Mouse (Mus musculus): Measurements from ENCODE around the gene Prkab2. TPM values are rescaled to one million over a fixed set of nuclear protein-coding genes. Genes with fewer than 3 reads are reported as not detected.
A peak's percentile ranks its signal among the peaks of the same experiment; 100 is the strongest.

The Prkab2 gene
- polyA plus RNA-seq, 1 experiment from 2014 or later = 5.5 TPM

DNA sequence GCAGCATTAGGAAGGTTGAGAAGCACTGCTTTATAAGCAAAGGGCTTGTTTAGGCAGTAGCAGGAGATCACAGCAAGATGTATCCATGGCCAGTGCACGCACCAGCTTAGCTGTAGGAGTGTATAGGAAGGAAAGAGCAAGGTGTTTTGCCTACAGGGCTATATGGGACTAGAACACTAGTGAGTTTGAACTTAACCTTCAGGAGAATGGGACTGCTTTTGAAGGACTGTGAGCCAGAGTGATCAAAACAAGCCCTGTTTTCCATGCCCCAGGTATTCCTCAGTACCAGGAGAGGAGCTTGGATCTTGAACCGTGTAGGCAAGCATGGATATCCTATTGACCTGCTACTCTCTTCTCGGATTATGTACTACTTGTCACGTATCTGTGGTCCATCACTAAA, 16.6 kb upstream of the Prkab2 start:
- Histone ChIP-seq H3K4me2 (ENCODE audit: low read depth, low read length) (no peak overlapping the region), H3K27ac (ENCODE audit: low read length) (no peak overlapping the region), H3K36me3 (ENCODE audit: control insufficient read depth, insufficient read depth, low read length) (no peaks in the 10 kb centered on the region), H3K4me3 (ENCODE audit: low read length) (no peak overlapping the region), H3K27me3 (replicated peaks; ENCODE audit: control insufficient read depth, insufficient read depth, low read length) (no peaks in the 10 kb centered on the region), H3K4me1 (ENCODE audit: control insufficient read depth, insufficient read depth, low read length) (no peaks in the 10 kb centered on the region), H3K9ac (ENCODE audit: low read depth, low read length) (no peak overlapping the region), H3K9me3 (ENCODE audit: control insufficient read depth, low read length) (no peaks in the 10 kb centered on the region)
- ATAC-seq = no peak
- 94% methylated on average over 4 of the region's 4 CpGs for WGBS

DNA sequence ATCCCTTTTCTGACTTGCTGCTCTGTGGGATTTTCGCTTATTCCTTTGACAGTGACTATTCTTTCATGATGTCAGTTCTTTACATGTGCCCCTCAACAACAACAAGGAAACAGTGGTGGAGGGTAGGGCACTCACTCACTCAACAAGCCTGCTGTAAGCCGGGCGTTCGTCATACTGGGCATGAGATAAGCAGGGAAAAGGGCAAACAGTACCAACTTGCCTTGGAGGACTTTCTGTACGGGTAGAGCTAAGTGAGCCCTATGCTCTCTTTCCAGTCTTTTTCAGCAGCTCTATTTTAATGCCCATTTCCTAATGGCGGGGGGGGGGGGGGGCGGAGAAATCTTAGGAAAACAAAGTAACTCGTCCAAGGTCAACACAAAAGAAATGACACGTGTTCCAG, 16.0 kb upstream of the Prkab2 start:
- WGBS = 81% methylated on average over 9 of the region's 9 CpGs
- no peak overlapping the region for H3K9ac ChIP-seq (ENCODE audit: low read depth, low read length)
- H3K36me3 ChIP-seq (ENCODE audit: control insufficient read depth, insufficient read depth, low read length) = no peaks in the 10 kb centered on the region
- H3K9me3 ChIP-seq (ENCODE audit: control insufficient read depth, low read length) = no peaks in the 10 kb centered on the region
- no peaks in the 10 kb centered on the region for H3K27me3 ChIP-seq (replicated peaks; ENCODE audit: control insufficient read depth, insufficient read depth, low read length)
- H3K4me1 ChIP-seq (ENCODE audit: control insufficient read depth, insufficient read depth, low read length) = no peaks in the 10 kb centered on the region
- H3K4me2 ChIP-seq (ENCODE audit: low read depth, low read length) = no peak overlapping the region
- no peak for ATAC-seq
- H3K4me3 ChIP-seq (ENCODE audit: low read length) = no peak overlapping the region
- no peak overlapping the region for H3K27ac ChIP-seq (ENCODE audit: low read length)

DNA sequence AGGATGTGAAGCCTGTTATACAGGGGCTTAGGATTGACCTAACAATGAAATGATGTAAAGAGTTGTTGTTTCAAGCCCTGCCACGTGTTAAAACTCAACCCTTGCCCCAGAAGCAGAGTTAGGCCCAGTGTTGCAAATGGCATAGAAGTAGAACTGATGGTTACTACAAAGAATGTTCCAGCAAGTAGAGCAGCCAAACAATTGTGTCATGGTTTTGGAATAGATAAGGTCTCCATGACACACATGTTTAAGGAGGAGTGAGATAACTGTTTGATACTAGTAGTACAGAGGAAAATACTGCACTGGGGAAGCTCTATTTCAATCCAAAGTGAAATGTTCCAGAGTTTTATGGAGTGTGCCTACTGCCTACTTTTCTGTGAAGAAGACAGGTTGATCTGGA, 9.5 kb upstream of the Prkab2 start:
- Histone ChIP-seq H3K27ac (ENCODE audit: low read length) (no peak overlapping the region), H3K4me2 (ENCODE audit: low read depth, low read length) (no peak overlapping the region), H3K27me3 (replicated peaks; ENCODE audit: control insufficient read depth, insufficient read depth, low read length) (no peaks in the 10 kb centered on the region), H3K4me3 (ENCODE audit: low read length) (no peak overlapping the region), H3K9ac (ENCODE audit: low read depth, low read length) (no peak overlapping the region), H3K4me1 (ENCODE audit: control insufficient read depth, insufficient read depth, low read length) (no peaks in the 10 kb centered on the region), H3K9me3 (ENCODE audit: control insufficient read depth, low read length) (no peaks in the 10 kb centered on the region), H3K36me3 (ENCODE audit: control insufficient read depth, insufficient read depth, low read length) (no peaks in the 10 kb centered on the region)
- ATAC-seq = no peak
- 46% methylated on average over 1 of the region's 1 CpGs for WGBS

GRCm38 (mm10) chr3:97649022-97649421, 9.0 kb upstream of the Prkab2 start:
- H3K9me3 ChIP-seq (ENCODE audit: control insufficient read depth, low read length) = no peaks in the 10 kb centered on the region
- H3K27me3 ChIP-seq (replicated peaks; ENCODE audit: control insufficient read depth, insufficient read depth, low read length) = no peaks in the 10 kb centered on the region
- H3K4me1 ChIP-seq (ENCODE audit: control insufficient read depth, insufficient read depth, low read length) = no peaks in the 10 kb centered on the region
- ATAC-seq = no peak
- no peak overlapping the region for H3K4me3 ChIP-seq (ENCODE audit: low read length)
- no peak overlapping the region for H3K9ac ChIP-seq (ENCODE audit: low read depth, low read length)
- 71% methylated on average over 3 of the region's 3 CpGs for WGBS
- H3K4me2 ChIP-seq (ENCODE audit: low read depth, low read length) = no peak overlapping the region
- H3K36me3 ChIP-seq (ENCODE audit: control insufficient read depth, insufficient read depth, low read length) = no peaks in the 10 kb centered on the region
- no peak overlapping the region for H3K27ac ChIP-seq (ENCODE audit: low read length)

DNA sequence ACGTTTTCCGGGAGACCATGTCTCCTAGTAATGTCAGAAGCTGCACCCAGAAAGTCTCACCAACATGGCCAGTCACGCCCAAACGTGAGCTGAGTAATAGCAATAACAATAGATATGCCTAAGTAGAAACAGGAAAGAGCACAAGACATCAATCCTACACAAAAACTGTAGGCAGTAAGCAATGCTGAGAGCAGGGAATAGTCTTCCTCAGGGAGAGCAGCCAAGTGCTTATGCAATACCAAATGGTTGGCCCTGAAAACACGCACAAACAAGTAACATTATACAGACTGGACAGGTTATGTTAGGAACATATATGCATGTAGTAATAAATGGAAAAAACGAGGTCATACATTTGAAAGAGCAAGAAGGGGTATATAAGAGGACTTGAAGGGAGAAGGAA, 8.5 kb upstream of the Prkab2 start:
- no peak overlapping the region for H3K9ac ChIP-seq (ENCODE audit: low read depth, low read length)
- no peaks in the 10 kb centered on the region for H3K27me3 ChIP-seq (replicated peaks; ENCODE audit: control insufficient read depth, insufficient read depth, low read length)
- WGBS = 77% methylated on average over 6 of the region's 6 CpGs
- no peaks in the 10 kb centered on the region for H3K36me3 ChIP-seq (ENCODE audit: control insufficient read depth, insufficient read depth, low read length)
- no peak overlapping the region for H3K27ac ChIP-seq (ENCODE audit: low read length)
- no peak for ATAC-seq
- H3K4me2 ChIP-seq (ENCODE audit: low read depth, low read length) = no peak overlapping the region
- H3K4me3 ChIP-seq (ENCODE audit: low read length) = no peak overlapping the region
- no peaks in the 10 kb centered on the region for H3K9me3 ChIP-seq (ENCODE audit: control insufficient read depth, low read length)
- H3K4me1 ChIP-seq (ENCODE audit: control insufficient read depth, insufficient read depth, low read length) = no peaks in the 10 kb centered on the region

- Histone ChIP-seq H3K27ac (ENCODE audit: low read length) (no peak overlapping the region), H3K4me2 (ENCODE audit: low read depth, low read length) (no peak overlapping the region), H3K9ac (ENCODE audit: low read depth, low read length) (no peak overlapping the region), H3K4me3 (ENCODE audit: low read length) (no peak overlapping the region), H3K27me3 (replicated peaks; ENCODE audit: control insufficient read depth, insufficient read depth, low read length) (no peaks in the 10 kb centered on the region), H3K4me1 (ENCODE audit: control insufficient read depth, insufficient read depth, low read length) (no peaks in the 10 kb centered on the region), H3K36me3 (ENCODE audit: control insufficient read depth, insufficient read depth, low read length) (no peaks in the 10 kb centered on the region), H3K9me3 (ENCODE audit: control insufficient read depth, low read length) (peaks cover 4% of the 10 kb centered on the region; the same call in 1 of the 2 replicates)
- no peak for ATAC-seq
- 78% methylated on average over 10 of the region's 10 CpGs for WGBS
Measured at GRCm38 (mm10) chr3:97651604-97652003, 6.4 kb upstream of the Prkab2 start.

DNA sequence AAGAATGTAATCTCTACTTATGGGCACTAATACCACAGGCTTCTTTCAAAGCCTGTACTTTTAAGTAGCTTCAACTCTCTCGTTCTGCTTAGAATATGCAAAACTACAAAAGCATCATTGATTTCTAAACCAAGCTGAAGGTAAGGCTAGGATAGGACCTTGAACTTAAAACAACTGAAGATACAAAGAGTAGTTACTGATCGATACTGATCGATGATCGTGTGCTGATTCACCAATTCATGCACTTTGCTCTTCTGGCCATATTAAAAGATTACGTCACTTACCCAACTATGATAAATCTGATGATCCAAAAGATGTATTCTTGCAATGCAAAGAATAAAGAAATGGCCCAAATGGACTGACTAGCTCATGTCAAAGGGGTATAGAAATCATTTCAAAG, 4.2 kb upstream of the Prkab2 start:
- peaks cover 5% of the 10 kb centered on the region for H3K4me1 ChIP-seq (ENCODE audit: control insufficient read depth, insufficient read depth, low read length)
- WGBS = 94% methylated on average over 5 of the region's 5 CpGs
- H3K9ac ChIP-seq (ENCODE audit: low read depth, low read length) = no peak overlapping the region
- ATAC-seq = no peak
- no peak overlapping the region for H3K4me3 ChIP-seq (ENCODE audit: low read length)
- no peaks in the 10 kb centered on the region for H3K27me3 ChIP-seq (replicated peaks; ENCODE audit: control insufficient read depth, insufficient read depth, low read length)
- H3K9me3 ChIP-seq (ENCODE audit: control insufficient read depth, low read length) = peaks cover 4% of the 10 kb centered on the region; the same call in 1 of the 2 replicates
- no peak overlapping the region for H3K27ac ChIP-seq (ENCODE audit: low read length)
- H3K4me2 ChIP-seq (ENCODE audit: low read depth, low read length) = no peak overlapping the region
- H3K36me3 ChIP-seq (ENCODE audit: control insufficient read depth, insufficient read depth, low read length) = no peaks in the 10 kb centered on the region

DNA sequence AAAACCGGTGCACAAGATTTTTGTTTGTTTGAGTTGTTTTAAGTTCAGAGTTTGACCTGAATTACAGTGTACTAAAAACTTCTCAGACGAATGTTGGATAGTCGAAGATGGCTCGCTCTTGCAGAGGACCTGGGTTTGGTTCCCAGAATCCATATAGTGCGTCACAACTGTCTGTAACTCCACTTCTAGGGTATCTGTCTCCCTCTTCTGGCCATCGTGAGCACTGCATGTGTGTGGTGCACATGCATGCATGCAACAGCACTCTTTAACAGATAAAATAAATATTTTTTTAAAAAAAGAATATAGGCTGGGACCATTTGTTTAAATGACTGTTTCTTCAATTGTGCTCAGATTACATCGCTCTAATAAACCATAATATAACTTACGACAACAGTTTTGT, 3.1 kb upstream of the Prkab2 start:
- Histone ChIP-seq H3K9ac (ENCODE audit: low read depth, low read length) (no peak overlapping the region), H3K27ac (ENCODE audit: low read length) (no peak overlapping the region), H3K4me3 (ENCODE audit: low read length) (no peak overlapping the region), H3K4me1 (ENCODE audit: control insufficient read depth, insufficient read depth, low read length) (peaks cover 16% of the 10 kb centered on the region), H3K36me3 (ENCODE audit: control insufficient read depth, insufficient read depth, low read length) (no peaks in the 10 kb centered on the region), H3K4me2 (ENCODE audit: low read depth, low read length) (no peak overlapping the region), H3K9me3 (ENCODE audit: control insufficient read depth, low read length) (peaks cover 4% of the 10 kb centered on the region; the same call in 1 of the 2 replicates), H3K27me3 (replicated peaks; ENCODE audit: control insufficient read depth, insufficient read depth, low read length) (no peaks in the 10 kb centered on the region)
- 83% methylated on average over 8 of the region's 8 CpGs for WGBS
- no peak for ATAC-seq

- Histone ChIP-seq H3K9ac (ENCODE audit: low read depth, low read length) (peak overlapping the region; percentile 83), H3K36me3 (ENCODE audit: control insufficient read depth, insufficient read depth, low read length) (peaks cover 5% of the 10 kb centered on the region; the same call in 1 of the 2 replicates), H3K4me1 (ENCODE audit: control insufficient read depth, insufficient read depth, low read length) (peaks cover 16% of the 10 kb centered on the region), H3K9me3 (ENCODE audit: control insufficient read depth, low read length) (peaks cover 4% of the 10 kb centered on the region; the same call in 1 of the 2 replicates), H3K27me3 (replicated peaks; ENCODE audit: control insufficient read depth, insufficient read depth, low read length) (no peaks in the 10 kb centered on the region), H3K27ac (ENCODE audit: low read length) (peak overlapping the region; percentile 50; the same call in 1 of the 2 replicates), H3K4me2 (ENCODE audit: low read depth, low read length) (peak overlapping the region; percentile 80), H3K4me3 (ENCODE audit: low read length) (peak overlapping the region; percentile 92)
- ATAC-seq = peak; percentile 84
- under 1% methylated on average over 50 of the region's 50 CpGs for WGBS
Measured at GRCm38 (mm10) chr3:97658426-97659193, 617 bp downstream of the Prkab2 start.

Data from intestine, embryonic 16.5 days (tissue).